Mouse (Mus musculus) myocyte (in vitro differentiated cells): ENCODE data around the gene Slc19a1. TPM values are rescaled to one million over a fixed set of nuclear protein-coding genes. Genes with fewer than 3 reads are reported as not detected.

ENCODE experiments used
- H3K27me3 ChIP-seq: one replicate; pipeline ENCODE4 v1.6.1; 2011; ENCODE audit not compliant: control insufficient read depth, insufficient read depth, insufficient read length
- H3K36me3 ChIP-seq: one replicate; pipeline ENCODE4 v1.6.1; 2011; ENCODE audit not compliant: control insufficient read depth, insufficient read depth
- H3K4me2 ChIP-seq: one replicate; pipeline ENCODE4 v1.6.1; 2011; ENCODE audit warnings: low read depth, control low read depth
- H3K4me3 ChIP-seq: one replicate; pipeline ENCODE4 v1.5.1; 2011; ENCODE audit warnings: mild to moderate bottlenecking, control low read depth, moderate library complexity
- H3K79me2 ChIP-seq: one replicate; pipeline ENCODE4 v1.6.1; 2011; ENCODE audit not compliant: control insufficient read depth, insufficient read depth
- H3ac ChIP-seq: one replicate; pipeline ENCODE4 v1.6.1; 2011; ENCODE audit not compliant: control insufficient read depth, insufficient read length
- CEBPB ChIP-seq: IDR thresholded peaks from 2 replicates; pipeline ENCODE4 v1.6.1; 2011; ENCODE audit warnings: mild to moderate bottlenecking, moderate library complexity; ENCODE audit not compliant: poor library complexity, insufficient read depth, severe bottlenecking
- E2F4 ChIP-seq: IDR thresholded peaks from one replicate; pipeline ENCODE4 v1.6.1; 2011; ENCODE audit warnings: mild to moderate bottlenecking, control low read depth, moderate library complexity; ENCODE audit not compliant: insufficient read depth
- MAX ChIP-seq: IDR thresholded peaks from one replicate; pipeline ENCODE4 v1.6.1; 2011; ENCODE audit warnings: low read depth, mild to moderate bottlenecking, control low read depth
- MYOD1 ChIP-seq, 3 experiments: IDR thresholded peaks; one replicate each; pipeline ENCODE4 v1.6.1; 2011; ENCODE audit warnings: control low read depth in 2 of 3, low read depth in 2 of 3, mild to moderate bottlenecking in 2 of 3, moderate library complexity in 1 of 3; ENCODE audit not compliant: insufficient read length in 2 of 3, control insufficient read depth in 1 of 3
- MYOG ChIP-seq, 3 experiments: IDR thresholded peaks; one replicate each; pipeline ENCODE4 v1.6.1; 2011; ENCODE audit warnings: control low read depth in 2 of 3, low read depth in 2 of 3, mild to moderate bottlenecking in 2 of 3; ENCODE audit not compliant: insufficient read length in 2 of 3, control insufficient read depth in 1 of 3, insufficient read depth in 1 of 3
- POLR2A ChIP-seq: IDR thresholded peaks from one replicate; pipeline ENCODE4 v1.6.1; 2011; ENCODE audit warnings: low read depth, mild to moderate bottlenecking, control low read depth, moderate library complexity; ENCODE audit not compliant: insufficient read length
- POLR2AphosphoS2 ChIP-seq: IDR thresholded peaks from one replicate; pipeline ENCODE4 v1.6.1; 2011; ENCODE audit warnings: low read depth, control low read depth; ENCODE audit not compliant: insufficient read length
- REST ChIP-seq: IDR thresholded peaks from one replicate; pipeline ENCODE4 v1.6.1; 2011; ENCODE audit warnings: mild to moderate bottlenecking, control low read depth, moderate library complexity; ENCODE audit not compliant: insufficient read depth, insufficient read length
- SRF ChIP-seq: IDR thresholded peaks from one replicate; pipeline ENCODE4 v1.6.1; 2011; ENCODE audit warnings: low read depth; ENCODE audit not compliant: control insufficient read depth, insufficient read length
- TCF12 ChIP-seq: IDR thresholded peaks from one replicate; pipeline ENCODE4 v1.6.1; 2011; ENCODE audit warnings: mild to moderate bottlenecking, control low read depth; ENCODE audit not compliant: poor library complexity, insufficient read depth, severe bottlenecking
- TCF3 ChIP-seq: IDR thresholded peaks from one replicate; pipeline ENCODE4 v1.6.1; 2011; ENCODE audit warnings: low read depth, control low read depth; ENCODE audit not compliant: insufficient read length
- USF1 ChIP-seq: IDR thresholded peaks from one replicate; pipeline ENCODE4 v1.6.1; 2011; ENCODE audit warnings: low read depth, mild to moderate bottlenecking, control low read depth, moderate library complexity
- polyA plus RNA-seq: library from polyadenylated mRNA; unstranded; fragments of >200 nt; fragmentation: generic; extraction: Trizol; gene quantifications from one replicate; pipeline ENCODE4 v1.2.1, GENCODE M21; 2012; ENCODE audit warnings: missing spikeins

Gene Slc19a1
- polyA plus RNA-seq, 1 experiment = 23.0 TPM

DNA sequence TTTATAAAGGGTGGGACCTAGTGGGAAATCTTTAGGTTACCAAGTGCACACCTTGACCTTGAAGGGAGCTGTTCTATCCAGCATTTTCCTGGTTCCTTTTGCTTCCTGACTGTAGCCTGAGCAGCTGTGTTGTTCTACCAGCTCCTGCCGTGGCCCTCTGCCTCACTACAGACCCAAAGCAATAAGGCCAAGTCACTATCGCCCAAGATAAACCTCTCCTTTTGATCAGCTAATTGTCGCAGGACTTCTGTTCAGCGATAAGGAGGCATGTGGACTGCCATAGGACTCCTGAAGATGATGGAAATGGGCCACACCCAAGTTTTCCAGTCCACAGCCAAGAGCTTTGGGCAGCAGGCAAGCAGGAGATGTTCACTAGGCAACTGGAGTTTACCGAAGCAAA lies 7.8 kb upstream of the Slc19a1 start:
- no peak overlapping the region for H3K4me2 ChIP-seq
- no peak overlapping the region for H3K4me3 ChIP-seq
- H3K79me2 ChIP-seq = no peaks in the 10 kb centered on the region
- TF ChIP-seq POLR2A (no peak), REST (no peak), MAX (no peak), CEBPB (no peak), TCF12 (no peak), POLR2AphosphoS2 (no peak), MYOG (IDR thresholded peaks at IDR 0.05; ENCODE audit: control insufficient read depth in 1 of 3, insufficient read depth in 1 of 3, insufficient read length in 2 of 3, low read depth in 2 of 3) (no peak), MYOD1 (IDR thresholded peaks at IDR 0.05; ENCODE audit: control insufficient read depth in 1 of 3, insufficient read length in 2 of 3, low read depth in 2 of 3) (no peak), SRF (no peak), USF1 (no peak)
- H3K27me3 ChIP-seq = no peaks in the 10 kb centered on the region
- no peaks in the 10 kb centered on the region for H3K36me3 ChIP-seq
- H3ac ChIP-seq = no peak overlapping the region

GRCm38 (mm10) chr10:77026944-77027343 lies 5.1 kb upstream of the Slc19a1 start:
- Histone ChIP-seq H3ac (no peak overlapping the region), H3K36me3 (no peaks in the 10 kb centered on the region), H3K79me2 (no peaks in the 10 kb centered on the region), H3K27me3 (no peaks in the 10 kb centered on the region), H3K4me3 (no peak overlapping the region), H3K4me2 (no peak overlapping the region)
- TF ChIP-seq E2F4 (no peak), REST (no peak), USF1 (no peak), MYOG (IDR thresholded peaks at IDR 0.05; ENCODE audit: control insufficient read depth in 1 of 3, insufficient read depth in 1 of 3, insufficient read length in 2 of 3, low read depth in 2 of 3) (no peak), POLR2AphosphoS2 (no peak), MYOD1 (IDR thresholded peaks at IDR 0.05; ENCODE audit: control insufficient read depth in 1 of 3, insufficient read length in 2 of 3, low read depth in 2 of 3) (no peak), TCF3 (no peak), CEBPB (no peak), TCF12 (no peak), MAX (no peak), SRF (no peak), POLR2A (no peak)

DNA sequence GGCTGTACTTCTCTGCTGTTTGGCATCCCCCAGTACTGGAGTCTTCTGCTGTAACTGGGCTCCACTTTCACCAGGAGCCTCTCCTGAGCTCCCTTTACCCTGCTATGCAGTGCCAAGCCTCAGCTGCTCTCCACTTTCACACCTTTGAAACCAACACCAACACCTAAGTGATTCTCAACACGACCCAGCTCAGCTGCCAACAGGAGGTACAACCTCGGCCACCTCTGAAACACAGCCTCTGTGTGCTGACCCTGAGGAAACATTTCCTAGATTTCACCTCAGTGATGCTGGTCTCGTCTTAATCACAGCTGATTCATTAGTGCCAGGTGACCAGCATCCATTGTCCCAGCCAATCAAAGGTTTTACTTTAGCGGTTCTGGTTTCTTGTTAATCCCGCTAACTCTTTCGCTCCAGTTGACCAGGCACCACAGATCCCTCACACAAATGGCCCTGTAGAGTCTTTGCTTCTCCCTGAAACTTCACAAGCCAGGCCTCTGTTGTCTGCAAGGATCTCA lies 3.2 kb upstream of the Slc19a1 start:
- no peak for TF ChIP-seq POLR2A
- no peak for TF ChIP-seq E2F4
- TF ChIP-seq MYOD1 (IDR thresholded peaks at IDR 0.05; ENCODE audit: control insufficient read depth in 1 of 3, insufficient read length in 2 of 3, low read depth in 2 of 3) = no peak
- TF ChIP-seq MYOG (IDR thresholded peaks at IDR 0.05; ENCODE audit: control insufficient read depth in 1 of 3, insufficient read depth in 1 of 3, insufficient read length in 2 of 3, low read depth in 2 of 3) = no peak
- TF ChIP-seq REST = no peak
- TF ChIP-seq SRF = no peak
- TF ChIP-seq TCF12 = no peak
- TF ChIP-seq POLR2AphosphoS2 = no peak
- no peak for TF ChIP-seq CEBPB
- H3K27me3 ChIP-seq = no peaks in the 10 kb centered on the region
- no peak overlapping the region for H3K4me3 ChIP-seq
- H3K4me2 ChIP-seq = no peak overlapping the region
- no peak overlapping the region for H3ac ChIP-seq
- H3K79me2 ChIP-seq = no peaks in the 10 kb centered on the region
- H3K36me3 ChIP-seq = no peaks in the 10 kb centered on the region

DNA sequence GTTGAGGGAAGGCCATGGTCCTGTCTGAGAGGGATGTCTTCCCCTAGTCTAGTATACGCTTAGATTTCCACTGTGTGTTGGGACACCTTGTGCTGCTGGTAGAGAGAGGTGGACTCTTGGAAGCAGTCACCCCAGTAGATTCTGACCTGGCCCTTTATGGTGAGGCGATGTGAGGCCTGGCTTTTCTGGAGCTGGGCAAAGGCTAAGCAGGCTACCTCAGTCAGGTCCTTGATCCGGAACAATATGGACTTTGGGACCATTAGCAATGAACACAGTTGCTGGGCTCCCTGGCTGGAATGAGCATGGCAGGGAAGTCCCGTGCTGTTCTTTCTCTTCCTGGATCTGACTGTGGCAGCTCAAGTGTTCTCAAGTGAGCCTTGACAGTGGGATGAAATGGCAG lies 2.3 kb upstream of the Slc19a1 start:
- TF ChIP-seq USF1 = no peak
- TF ChIP-seq POLR2AphosphoS2 = no peak
- TF ChIP-seq MYOD1 (IDR thresholded peaks at IDR 0.05; ENCODE audit: control insufficient read depth in 1 of 3, insufficient read length in 2 of 3, low read depth in 2 of 3) = no peak
- no peak for TF ChIP-seq REST
- no peak for TF ChIP-seq TCF3
- no peak for TF ChIP-seq POLR2A
- TF ChIP-seq SRF = no peak
- TF ChIP-seq E2F4 = no peak
- TF ChIP-seq CEBPB = no peak
- TF ChIP-seq MYOG (IDR thresholded peaks at IDR 0.05; ENCODE audit: control insufficient read depth in 1 of 3, insufficient read depth in 1 of 3, insufficient read length in 2 of 3, low read depth in 2 of 3) = no peak
- TF ChIP-seq MAX = no peak
- TF ChIP-seq TCF12 = no peak
- H3K27me3 ChIP-seq = no peaks in the 10 kb centered on the region
- no peaks in the 10 kb centered on the region for H3K36me3 ChIP-seq
- H3K4me3 ChIP-seq = no peak overlapping the region
- H3K4me2 ChIP-seq = no peak overlapping the region
- no peak overlapping the region for H3ac ChIP-seq
- peaks cover 3% of the 10 kb centered on the region for H3K79me2 ChIP-seq

GRCm38 (mm10) chr10:77030666-77031065 lies 1.4 kb upstream of the Slc19a1 start:
- Histone ChIP-seq H3K4me2 (no peak overlapping the region), H3K79me2 (peaks cover 12% of the 10 kb centered on the region), H3ac (no peak overlapping the region), H3K36me3 (no peaks in the 10 kb centered on the region), H3K4me3 (no peak overlapping the region), H3K27me3 (no peaks in the 10 kb centered on the region)
- TF ChIP-seq POLR2AphosphoS2 (no peak), MYOG (IDR thresholded peaks at IDR 0.05; ENCODE audit: control insufficient read depth in 1 of 3, insufficient read depth in 1 of 3, insufficient read length in 2 of 3, low read depth in 2 of 3) (no peak), REST (no peak), SRF (no peak), MYOD1 (IDR thresholded peaks at IDR 0.05; ENCODE audit: control insufficient read depth in 1 of 3, insufficient read length in 2 of 3, low read depth in 2 of 3) (no peak), POLR2A (no peak), MAX (no peak), USF1 (no peak), TCF12 (no peak), TCF3 (no peak), CEBPB (no peak), E2F4 (no peak)
